Mouse (Mus musculus) forebrain, embryonic 14.5 days (tissue): ENCODE results near the gene Clcn1. TPM values are rescaled to one million over a fixed set of nuclear protein-coding genes. Genes with fewer than 3 reads are reported as not detected.

Experiments
- ATAC-seq: fragments of 200-750 bp; cut with Nextera tagmentation; 2 replicates; pipeline ENCODE4 v1.8.0; 2017; ENCODE audit warnings: mild to moderate bottlenecking, moderate library complexity
- DNase-seq: peaks from one replicate; pipeline ENCODE4 v3.0.0-alpha.2; 2015; ENCODE audit warnings: low spot score
- H3K27ac ChIP-seq: fragments of 300-500 bp; sonication (generic); 2 replicates; pipeline ENCODE4 v1.5.1; 2014; ENCODE audit warnings: low read depth, mild to moderate bottlenecking, control low read depth, low read length, moderate library complexity
- H3K27me3 ChIP-seq: fragments of 300-500 bp; sonication (generic); replicated peaks from 2 replicates; pipeline ENCODE4 v1.6.1; 2014; ENCODE audit warnings: low read length, control low read depth, mixed read lengths; ENCODE audit not compliant: control insufficient read depth, insufficient read depth
- H3K36me3 ChIP-seq: fragments of 300-500 bp; sonication (generic); 2 replicates; pipeline ENCODE4 v1.6.1; 2014; ENCODE audit warnings: low read length, control low read depth; ENCODE audit not compliant: control insufficient read depth, insufficient read depth
- H3K4me1 ChIP-seq: fragments of 300-500 bp; sonication (generic); 2 replicates; pipeline ENCODE4 v1.6.1; 2014; ENCODE audit warnings: antibody characterized with exemption, low read length, control low read depth; ENCODE audit not compliant: control insufficient read depth, insufficient read depth
- H3K4me2 ChIP-seq: fragments of 300-500 bp; sonication (generic); 2 replicates; pipeline ENCODE4 v1.6.1; 2014; ENCODE audit warnings: mild to moderate bottlenecking, control low read depth, low read length
- H3K4me3 ChIP-seq: fragments of 300-500 bp; sonication (generic); 2 replicates; pipeline ENCODE4 v1.5.1; 2014; ENCODE audit warnings: low read depth, low read length, control low read depth
- H3K9ac ChIP-seq: fragments of 300-500 bp; sonication (generic); 2 replicates; pipeline ENCODE4 v1.6.1; 2014; ENCODE audit warnings: mild to moderate bottlenecking, low read length, control low read depth, moderate library complexity
- H3K9me3 ChIP-seq: fragments of 300-500 bp; sonication (generic); replicated peaks from 2 replicates; pipeline ENCODE4 v1.6.1; 2016; ENCODE audit warnings: low read length, control low read depth, mixed read lengths; ENCODE audit not compliant: control insufficient read depth
- WGBS: fragments of 180-500 bp; shearing (Covaris S2); extraction: QIAGEN DNeasy Blood & Tissue Kit; methylation state at CpG from one replicate; pipeline ENCODE4 v1.1.7; 2014; 5-methylcytosine and 5-hydroxymethylcytosine counted together
- polyA plus RNA-seq: library from polyadenylated mRNA; unstranded; fragments of >200 nt; fragmentation: Nextera tagmentation; extraction: Ambion mirVana; gene quantifications from 2 replicates; pipeline ENCODE4 v1.2.1, GENCODE M21; 2014

Clcn1 gene
- polyA plus RNA-seq, 1 experiment from 2014 or later: 1.3 TPM

DNA sequence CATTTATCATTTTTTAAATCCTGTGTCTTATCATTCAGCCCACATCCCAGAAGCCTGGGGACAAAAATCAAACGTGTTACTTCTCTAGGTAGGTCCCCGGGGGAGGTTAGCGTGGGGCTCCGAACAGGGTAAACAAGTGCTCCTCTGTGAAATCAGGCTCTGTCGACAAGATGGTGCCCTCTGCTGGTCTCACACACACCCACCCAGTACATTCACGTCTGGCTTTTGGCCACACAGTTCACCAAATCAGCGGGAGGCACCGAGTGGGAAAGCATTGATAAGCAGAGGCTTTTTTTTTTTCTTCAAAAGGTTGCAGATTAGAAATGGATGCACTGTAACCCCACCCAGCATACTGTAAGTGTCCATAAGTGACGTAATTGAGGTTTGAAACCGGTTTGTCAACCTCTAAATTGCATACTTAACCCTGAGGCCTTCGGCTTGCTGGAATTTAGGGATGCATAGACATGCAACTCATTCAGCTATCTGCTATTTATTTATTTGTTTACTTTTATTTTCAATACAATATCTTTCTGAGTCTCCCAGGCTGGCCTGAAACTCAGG is 29.1 kb upstream of the Clcn1 start:
- no peaks in the 10 kb centered on the region for H3K9me3 ChIP-seq
- no peaks in the 10 kb centered on the region for H3K36me3 ChIP-seq
- WGBS: 17% methylated on average over 11 of the region's 11 CpGs
- no peak overlapping the region for H3K9ac ChIP-seq
- no peak overlapping the region for H3K4me3 ChIP-seq
- DNase-seq: peak; percentile 68
- no peaks in the 10 kb centered on the region for H3K4me1 ChIP-seq
- no peak overlapping the region for H3K4me2 ChIP-seq
- no peaks in the 10 kb centered on the region for H3K27me3 ChIP-seq
- ATAC-seq: peak; percentile 74
- H3K27ac ChIP-seq: no peak overlapping the region

GRCm38 (mm10) chr6:42260430-42260829 is 26.1 kb upstream of the Clcn1 start:
- WGBS: 81% methylated on average over 6 of the region's 6 CpGs
- DNase-seq (no peak), ATAC-seq (no peak)
- no peaks in the 10 kb centered on the region for H3K4me1 ChIP-seq
- no peaks in the 10 kb centered on the region for H3K9me3 ChIP-seq
- no peak overlapping the region for H3K9ac ChIP-seq
- H3K4me3 ChIP-seq: no peak overlapping the region
- no peak overlapping the region for H3K27ac ChIP-seq
- H3K27me3 ChIP-seq: no peaks in the 10 kb centered on the region
- no peak overlapping the region for H3K4me2 ChIP-seq
- no peaks in the 10 kb centered on the region for H3K36me3 ChIP-seq

DNA sequence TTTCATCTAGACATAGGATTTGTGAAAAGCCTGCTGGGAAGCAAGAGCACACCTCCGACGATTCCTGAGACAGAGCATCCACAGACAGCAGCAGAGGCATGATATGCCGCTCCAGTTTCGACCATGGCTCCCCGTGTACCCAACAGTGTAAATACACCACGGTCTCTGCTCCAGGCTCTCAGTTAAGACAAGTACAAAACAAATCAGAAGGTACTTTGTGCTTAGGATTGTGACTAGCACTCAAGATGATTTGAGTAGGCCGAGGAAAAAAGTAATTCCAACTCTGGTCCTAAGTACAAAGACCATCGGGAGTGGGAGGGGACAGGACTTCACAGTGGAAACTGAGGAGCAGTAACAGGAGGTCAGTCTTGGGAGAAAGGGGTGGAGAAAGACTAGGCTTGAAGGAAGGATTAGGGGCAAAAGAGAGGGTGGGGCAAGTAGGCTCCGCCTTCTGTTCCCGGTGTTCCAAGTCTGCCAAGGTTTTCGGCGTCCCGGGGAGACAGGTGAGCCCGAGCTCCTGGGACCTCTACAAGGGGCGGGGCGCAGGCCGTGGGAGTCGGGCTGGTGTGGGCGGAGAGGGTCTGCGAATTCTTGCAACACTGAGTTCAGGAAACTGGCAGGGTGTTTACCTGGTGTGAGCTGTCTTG is 24.8 kb upstream of the Clcn1 start, which contains the start of gene Tmem139:
Gene Tmem139, plus strand, starts transcription at position 447 of the 647 bp plus-strand sequence.
- no peak within 1 kb of the TSS for H3K27ac ChIP-seq
- H3K9ac ChIP-seq: no peak within 1 kb of the TSS
- H3K4me1 ChIP-seq: peaks cover 3% of the 10 kb centered on the region; the same call in 1 of the 2 replicates
- DNase-seq: no peak
- no peaks in the 10 kb centered on the region for H3K27me3 ChIP-seq
- ATAC-seq: no peak
- H3K36me3 ChIP-seq: no peaks in the 10 kb centered on the region
- WGBS: 22% methylated on average over 20 of the region's 20 CpGs
- H3K4me3 ChIP-seq: no peak within 1 kb of the TSS
- H3K9me3 ChIP-seq: no peaks in the 10 kb centered on the region
- no peak within 1 kb of the TSS for H3K4me2 ChIP-seq

DNA sequence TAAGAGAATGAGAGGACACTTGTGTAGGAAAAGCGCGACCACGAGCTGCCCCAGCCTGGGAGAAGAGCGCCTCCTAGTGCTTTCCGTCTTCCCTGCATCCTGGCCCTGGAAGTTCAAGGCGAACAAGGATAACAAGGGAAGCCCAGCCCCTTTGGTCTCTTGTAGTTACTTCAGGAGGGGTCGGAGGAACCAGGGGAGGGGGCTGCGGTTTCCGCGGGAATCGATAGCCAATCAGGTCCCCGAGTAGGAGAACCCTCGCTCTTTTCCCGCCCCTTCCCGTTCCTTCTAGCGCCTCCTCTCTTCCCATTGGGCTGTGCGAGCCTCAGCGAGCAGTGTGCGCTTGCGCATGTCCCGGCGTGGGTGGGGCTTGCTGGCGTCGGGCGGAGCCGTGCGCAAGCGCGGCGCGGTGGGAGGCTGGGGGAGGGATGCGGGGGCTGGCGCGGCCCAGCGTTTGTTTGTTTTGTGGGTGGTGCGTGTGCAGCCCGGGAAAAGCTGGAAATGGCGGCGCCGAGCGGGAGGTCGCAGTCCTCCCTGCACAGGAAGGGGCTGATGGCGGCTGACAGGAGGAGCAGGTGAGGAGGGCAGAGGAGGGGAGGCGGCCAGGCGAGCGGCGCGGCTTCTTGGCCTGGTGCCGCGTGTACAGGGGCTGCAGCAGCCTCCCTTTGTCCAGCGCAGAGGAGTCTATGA is 21.7 kb upstream of the Clcn1 start, which contains the start of gene Casp2:
Gene Casp2, plus strand, starts transcription at position 360 of the 687 bp plus-strand sequence.
- peaks cover 3% of the 10 kb centered on the region; the same call in 1 of the 2 replicates for H3K4me1 ChIP-seq
- DNase-seq: peak; percentile 100
- no peaks in the 10 kb centered on the region for H3K27me3 ChIP-seq
- peak within 1 kb of the TSS; percentile 71 for H3K4me2 ChIP-seq
- ATAC-seq: peak; percentile 99
- peak within 1 kb of the TSS; percentile 83 for H3K4me3 ChIP-seq
- under 1% methylated on average over 48 of the region's 51 CpGs for WGBS
- H3K27ac ChIP-seq: peak within 1 kb of the TSS; percentile 90
- no peaks in the 10 kb centered on the region for H3K9me3 ChIP-seq
- H3K9ac ChIP-seq: peak within 1 kb of the TSS; percentile 97
- H3K36me3 ChIP-seq: peaks cover 25% of the 10 kb centered on the region

GRCm38 (mm10) chr6:42265391-42266330 is 20.8 kb upstream of the Clcn1 start:
- Histone ChIP-seq H3K4me3 (peak overlapping the region; percentile 83), H3K36me3 (peaks cover 34% of the 10 kb centered on the region), H3K27me3 (no peaks in the 10 kb centered on the region), H3K4me1 (peaks cover 5% of the 10 kb centered on the region; the same call in 1 of the 2 replicates), H3K9me3 (no peaks in the 10 kb centered on the region), H3K27ac (peak overlapping the region; percentile 90), H3K4me2 (peak overlapping the region; percentile 71), H3K9ac (peak overlapping the region; percentile 97)
- WGBS: under 1% methylated on average over 21 of the region's 21 CpGs
- DNase-seq (peak; percentile 22), ATAC-seq (no peak)

GRCm38 (mm10) chr6:42270817-42271216 is 15.7 kb upstream of the Clcn1 start:
- peaks cover 5% of the 10 kb centered on the region; the same call in 1 of the 2 replicates for H3K4me1 ChIP-seq
- no peak overlapping the region for H3K9ac ChIP-seq
- no peak overlapping the region for H3K4me2 ChIP-seq
- ATAC-seq: no peak
- H3K27me3 ChIP-seq: no peaks in the 10 kb centered on the region
- DNase-seq: no peak
- H3K36me3 ChIP-seq: peaks cover 79% of the 10 kb centered on the region
- H3K27ac ChIP-seq: no peak overlapping the region
- H3K9me3 ChIP-seq: no peaks in the 10 kb centered on the region
- no peak overlapping the region for H3K4me3 ChIP-seq

- Histone ChIP-seq H3K4me3 (no peak overlapping the region), H3K4me1 (no peaks in the 10 kb centered on the region), H3K27me3 (no peaks in the 10 kb centered on the region), H3K9me3 (no peaks in the 10 kb centered on the region), H3K9ac (no peak overlapping the region), H3K4me2 (no peak overlapping the region), H3K36me3 (peaks cover 91% of the 10 kb centered on the region), H3K27ac (no peak overlapping the region)
- ATAC-seq (no peak), DNase-seq (peak; percentile 45)
- WGBS: 29% methylated on average over 2 of the region's 2 CpGs
Measured at GRCm38 (mm10) chr6:42276151-42276550, 10.3 kb upstream of the Clcn1 start.

GRCm38 (mm10) chr6:42282865-42283528 is 3.5 kb upstream of the Clcn1 start:
- peaks cover 79% of the 10 kb centered on the region for H3K36me3 ChIP-seq
- no peak overlapping the region for H3K4me3 ChIP-seq
- no peak overlapping the region for H3K4me2 ChIP-seq
- no peaks in the 10 kb centered on the region for H3K9me3 ChIP-seq
- H3K27me3 ChIP-seq: no peaks in the 10 kb centered on the region
- H3K9ac ChIP-seq: no peak overlapping the region
- 80% methylated on average over 5 of the region's 5 CpGs for WGBS
- no peaks in the 10 kb centered on the region for H3K4me1 ChIP-seq
- ATAC-seq (no peak), DNase-seq (no peak)
- H3K27ac ChIP-seq: no peak overlapping the region
